Mouse (Mus musculus) megakaryocyte, adult 5-6 weeks (primary cell): ENCODE measurements at regions not wholly inside any gene's neighbourhood (a gene's known extent, or its start where the extent isn't known, plus 50 kb on each side); places are given as distances from the start of the nearest gene placed in this dataset.

Source experiments
- ATAC-seq: 2 replicates; pipeline ENCODE4 v1.8.0; 2016; ENCODE audit warnings: mild to moderate bottlenecking, inconsistent platforms; ENCODE audit not compliant: poor library complexity, severe bottlenecking

- ATAC-seq = no peak
These were observed 404.0 kb upstream of the Gm12887 start for GRCm38 (mm10) chr4:122025866-122026265.

GRCm38 (mm10) chr4:122022854-122023253 is 401.0 kb upstream of the Gm12887 start:
- no peak for ATAC-seq

GRCm38 (mm10) chr4:122008938-122009459 is 387.1 kb upstream of the Gm12887 start:
- peak; percentile 39; the same call in 1 of the 2 replicates for ATAC-seq

GRCm38 (mm10) chr4:122008168-122008839 is 386.4 kb upstream of the Gm12887 start:
- peak; percentile 40; the same call in 1 of the 2 replicates for ATAC-seq

GRCm38 (mm10) chr4:121986741-121987140 is 364.8 kb upstream of the Gm12887 start:
- ATAC-seq = no peak

- ATAC-seq = no peak
These were observed 363.5 kb upstream of the Gm12887 start for GRCm38 (mm10) chr4:121985371-121985770.

GRCm38 (mm10) chr4:121975831-121976230 is 353.9 kb upstream of the Gm12887 start:
- ATAC-seq = no peak
